Mouse (Mus musculus) heart, adult 8-10 months (tissue): Measurements from ENCODE around the gene Syngr4. TPM values are rescaled to one million over a fixed set of nuclear protein-coding genes. Genes with fewer than 3 reads are reported as not detected.
"Not testable (repeated sequence)": the region's sequence is repeated elsewhere in the genome, so short reads cannot be mapped to it uniquely, and the experiment has no call there.

Source experiments
- DNase-seq: peaks from one replicate; pipeline ENCODE4 v3.0.0; 2022; ENCODE audit warnings: low spot score
- total RNA-seq, 4 experiments: library from RNA; stranded (reverse); gene quantifications; 2 replicates each; pipeline ENCODE4 v1.2.4; 2022

Gene Syngr4
- total RNA-seq = not detected

- peak; percentile 97 for DNase-seq
These were observed at the start of gene Syngr4, which contains the start of gene Tmem143 for GRCm38 (mm10) chr7:45896517-45897257. Gene Syngr4, minus strand, starts transcription at chr7:45896714. Gene Tmem143, plus strand, starts transcription at chr7:45896941.

DNA sequence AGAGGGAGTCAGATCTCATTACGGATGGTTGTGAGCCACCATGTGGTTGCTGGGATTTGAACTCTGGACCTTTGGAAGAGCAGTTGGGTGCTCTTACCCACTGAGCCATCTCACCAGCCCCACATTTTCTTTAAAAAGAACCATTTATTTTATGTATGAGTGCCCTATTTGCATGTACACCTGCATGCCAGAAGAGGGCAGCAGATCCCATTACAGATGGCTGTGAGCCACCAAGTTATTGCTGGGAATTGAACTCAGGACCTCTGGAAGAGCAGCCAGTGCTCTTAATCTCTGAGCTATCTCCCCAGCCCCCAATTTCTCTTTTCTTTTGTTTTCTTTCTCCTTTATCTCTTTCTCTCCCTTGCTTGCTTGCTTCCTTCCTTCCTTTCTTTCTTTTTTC, 46.8 kb upstream of the Syngr4 start:
- DNase-seq = not testable (repeated sequence)

GRCm38 (mm10) chr7:45941986-45942385, 45.5 kb upstream of the Syngr4 start:
- DNase-seq = no peak

GRCm38 (mm10) chr7:45939836-45940235, 43.3 kb upstream of the Syngr4 start:
- no peak for DNase-seq

- no peak for DNase-seq
These were observed 38.6 kb upstream of the Syngr4 start for GRCm38 (mm10) chr7:45935114-45935513.

GRCm38 (mm10) chr7:45933766-45934165, 37.3 kb upstream of the Syngr4 start:
- DNase-seq = not testable (repeated sequence)

GRCm38 (mm10) chr7:45929688-45930087, 33.2 kb upstream of the Syngr4 start:
- DNase-seq = no peak

DNA sequence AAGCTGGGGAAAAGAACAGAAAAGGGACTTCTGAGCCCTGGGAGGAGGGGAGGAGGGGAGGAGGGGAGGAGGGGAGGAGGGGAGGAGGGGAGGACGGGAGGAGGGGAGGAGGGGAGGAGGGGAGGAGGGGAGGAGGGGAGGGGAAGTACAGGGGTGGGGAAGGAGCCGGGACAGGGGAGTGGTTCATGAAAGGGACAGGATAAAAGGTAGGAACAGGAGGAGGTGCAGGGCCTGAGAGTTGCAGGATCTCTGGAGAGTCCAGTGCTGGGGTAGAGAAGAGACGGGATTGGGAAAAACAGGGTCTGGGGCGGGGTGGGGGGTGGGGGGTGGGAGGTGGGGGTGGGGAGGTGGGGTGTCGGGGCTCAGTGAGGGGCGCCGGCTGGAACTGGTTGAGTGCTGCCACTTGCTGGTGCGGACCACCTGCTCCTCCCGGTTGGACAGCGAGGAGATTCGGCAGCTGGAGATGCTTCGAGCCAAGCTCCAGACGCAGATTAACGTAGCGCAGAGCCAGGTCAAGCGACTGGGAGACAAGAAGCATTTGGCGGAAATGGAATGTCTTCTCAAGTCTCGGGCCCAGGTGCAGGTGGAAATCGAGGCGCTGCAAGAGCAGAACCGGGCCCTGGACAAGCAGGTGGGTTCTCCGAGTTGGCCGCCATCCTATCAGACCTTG, 32.2 kb upstream of the Syngr4 start:
- no peak for DNase-seq

GRCm38 (mm10) chr7:45924429-45924816, 27.9 kb upstream of the Syngr4 start:
- DNase-seq = no peak

- peak; percentile 91 for DNase-seq
These were observed 27.4 kb upstream of the Syngr4 start, which contains the start of gene Ccdc114 for GRCm38 (mm10) chr7:45923762-45924428. Gene Ccdc114, plus strand, starts transcription at chr7:45924072.

GRCm38 (mm10) chr7:45922928-45923761, 26.6 kb upstream of the Syngr4 start:
- peak; percentile 98 for DNase-seq

DNA sequence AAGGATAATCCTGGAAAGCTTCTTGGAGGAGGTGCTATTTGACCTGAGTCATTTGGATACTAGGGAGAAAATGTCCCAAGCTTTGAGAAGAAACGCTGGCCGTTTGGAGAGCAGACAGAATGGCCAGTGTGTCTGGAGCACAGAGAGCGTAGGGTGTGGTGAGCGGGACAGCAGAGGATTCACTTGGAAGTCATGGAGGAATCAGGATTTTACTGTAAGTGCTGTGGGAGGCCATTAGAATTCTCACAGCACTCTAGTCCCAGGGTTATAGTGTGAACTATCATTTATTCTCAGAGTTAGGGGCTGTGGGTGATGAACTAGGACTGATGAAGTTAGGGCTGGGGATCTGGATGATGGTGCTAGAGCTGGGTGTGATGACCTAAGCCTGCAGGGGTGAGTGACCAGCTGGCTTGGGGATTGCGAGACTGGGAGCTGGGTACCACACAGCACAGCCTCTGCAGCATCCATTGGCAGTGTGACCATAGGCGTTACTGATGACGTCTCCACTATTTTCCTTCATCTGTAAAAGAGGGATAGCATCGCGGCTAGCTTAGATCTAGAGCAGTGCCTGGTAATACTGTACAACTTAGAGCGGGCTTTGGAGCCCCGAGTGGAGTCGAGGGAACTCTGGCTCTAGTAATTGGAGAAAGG, 25.6 kb upstream of the Syngr4 start:
- DNase-seq = peak; percentile 10

GRCm38 (mm10) chr7:45921242-45921621, 24.7 kb upstream of the Syngr4 start, which contains the start of gene Emp3:
Gene Emp3, minus strand, starts transcription at chr7:45921404.
- DNase-seq = peak; percentile 56

- peak; percentile 33 for DNase-seq
These were observed 24.2 kb upstream of the Syngr4 start for GRCm38 (mm10) chr7:45920583-45921241.

- no peak for DNase-seq
These were observed 23.2 kb upstream of the Syngr4 start for GRCm38 (mm10) chr7:45919761-45920160.

DNA sequence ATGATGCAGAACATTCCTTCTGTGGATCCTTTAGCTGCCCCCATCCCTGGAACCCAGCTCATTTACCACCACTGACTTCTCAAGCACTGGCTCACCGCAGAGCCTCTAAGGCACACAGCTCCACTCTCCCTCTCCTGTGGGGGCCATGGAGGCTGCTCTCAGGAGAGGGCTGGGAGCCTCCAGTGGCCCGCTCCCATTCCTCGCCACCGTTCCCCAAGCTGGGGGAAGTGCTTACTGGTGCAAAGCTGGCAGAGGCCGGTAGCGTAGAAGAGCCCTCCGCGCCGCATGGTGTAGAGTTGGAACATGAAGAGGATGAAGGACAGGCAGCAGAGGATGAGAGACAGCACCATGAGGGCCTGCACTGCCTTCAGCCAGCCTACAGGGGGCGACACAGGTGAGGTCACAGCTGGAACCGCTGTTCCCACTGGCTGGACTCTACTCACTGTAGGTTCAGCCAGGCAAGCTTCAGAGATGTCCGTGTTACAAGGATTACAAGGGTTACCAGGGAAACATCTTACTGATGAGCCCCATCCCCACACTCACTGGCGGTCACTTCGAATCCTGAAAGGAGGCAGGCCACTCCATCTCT, 22.7 kb upstream of the Syngr4 start:
- no peak for DNase-seq

GRCm38 (mm10) chr7:45917926-45918325, 21.4 kb upstream of the Syngr4 start:
- no peak for DNase-seq

- no peak for DNase-seq
These were observed 20.6 kb upstream of the Syngr4 start for GRCm38 (mm10) chr7:45917004-45917704.
